Mouse (Mus musculus) erythroblast, embryonic 14.5 days (primary cell): ENCODE results near the gene Ovol1. TPM values are rescaled to one million over a fixed set of nuclear protein-coding genes. Genes with fewer than 3 reads are reported as not detected.

Experiments used
- H3K27me3 ChIP-seq: 2 replicates; pipeline ENCODE4 v1.6.1; 2012; ENCODE audit warnings: inconsistent platforms; ENCODE audit not compliant: control insufficient read depth
- H3K36me3 ChIP-seq: 2 replicates; pipeline ENCODE4 v1.6.1; 2012; ENCODE audit warnings: mild to moderate bottlenecking, inconsistent platforms; ENCODE audit not compliant: control insufficient read depth
- H3K4me1 ChIP-seq: 2 replicates; pipeline ENCODE4 v1.6.1; 2012; ENCODE audit warnings: inconsistent platforms; ENCODE audit not compliant: control insufficient read depth
- H3K4me3 ChIP-seq: replicated peaks from 2 replicates; pipeline ENCODE3; 2012; ENCODE audit warnings: moderate library complexity, mild to moderate bottlenecking, inconsistent platforms
- H3K9me3 ChIP-seq: 2 replicates; pipeline ENCODE4 v1.6.1; 2012; ENCODE audit warnings: low read length, inconsistent platforms, mixed read lengths; ENCODE audit not compliant: control insufficient read depth
- GATA1 ChIP-seq: IDR thresholded peaks from 2 replicates; pipeline ENCODE4 v1.6.1; 2012; ENCODE audit warnings: low read length, inconsistent platforms, mixed read lengths
- TAL1 ChIP-seq: IDR thresholded peaks from 3 replicates; pipeline ENCODE4 v1.6.1; 2012; ENCODE audit warnings: low read length, inconsistent platforms, mixed read lengths
- polyA plus RNA-seq: library from polyadenylated mRNA; stranded (reverse); fragments of >175 nt; gene quantifications from 2 replicates; pipeline ENCODE4 v1.2.3, GENCODE M21; 2012

Gene Ovol1
- polyA plus RNA-seq, 1 experiment: 0.01 TPM

DNA sequence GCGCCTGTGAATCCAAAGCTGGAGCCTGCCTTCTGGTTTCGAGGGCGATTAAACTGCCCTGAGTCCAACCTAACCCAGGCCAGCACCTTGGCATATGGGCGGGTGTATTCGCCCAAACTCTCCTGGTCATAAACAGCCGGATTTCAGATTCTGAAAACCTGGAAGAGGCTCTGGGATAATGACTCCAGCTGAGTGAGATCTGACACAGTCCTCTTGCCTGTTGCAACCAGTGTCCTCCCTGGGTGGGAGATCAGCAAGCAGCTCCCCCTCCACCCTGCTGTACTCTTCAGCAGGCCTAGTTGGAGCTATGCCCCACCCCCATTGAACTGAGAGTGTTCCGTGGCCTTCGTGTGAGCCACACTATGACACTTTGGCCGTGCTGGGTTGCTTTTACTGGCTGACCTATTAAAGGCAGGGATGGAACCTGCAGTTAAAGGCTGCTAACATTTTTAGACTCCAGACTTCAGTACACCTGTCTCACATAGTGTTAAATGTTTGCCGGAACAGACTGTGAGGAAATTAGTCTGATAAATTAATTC, 875 bp upstream of the Ovol1 start:
- Histone ChIP-seq H3K4me3 (no peak overlapping the region), H3K9me3 (peaks cover 10% of the 10 kb centered on the region; the same call in 1 of the 2 replicates), H3K36me3 (no peaks in the 10 kb centered on the region), H3K27me3 (peaks cover 99% of the 10 kb centered on the region), H3K4me1 (peaks cover 7% of the 10 kb centered on the region)
- TF ChIP-seq GATA1 (no peak), TAL1 (no peak)

DNA sequence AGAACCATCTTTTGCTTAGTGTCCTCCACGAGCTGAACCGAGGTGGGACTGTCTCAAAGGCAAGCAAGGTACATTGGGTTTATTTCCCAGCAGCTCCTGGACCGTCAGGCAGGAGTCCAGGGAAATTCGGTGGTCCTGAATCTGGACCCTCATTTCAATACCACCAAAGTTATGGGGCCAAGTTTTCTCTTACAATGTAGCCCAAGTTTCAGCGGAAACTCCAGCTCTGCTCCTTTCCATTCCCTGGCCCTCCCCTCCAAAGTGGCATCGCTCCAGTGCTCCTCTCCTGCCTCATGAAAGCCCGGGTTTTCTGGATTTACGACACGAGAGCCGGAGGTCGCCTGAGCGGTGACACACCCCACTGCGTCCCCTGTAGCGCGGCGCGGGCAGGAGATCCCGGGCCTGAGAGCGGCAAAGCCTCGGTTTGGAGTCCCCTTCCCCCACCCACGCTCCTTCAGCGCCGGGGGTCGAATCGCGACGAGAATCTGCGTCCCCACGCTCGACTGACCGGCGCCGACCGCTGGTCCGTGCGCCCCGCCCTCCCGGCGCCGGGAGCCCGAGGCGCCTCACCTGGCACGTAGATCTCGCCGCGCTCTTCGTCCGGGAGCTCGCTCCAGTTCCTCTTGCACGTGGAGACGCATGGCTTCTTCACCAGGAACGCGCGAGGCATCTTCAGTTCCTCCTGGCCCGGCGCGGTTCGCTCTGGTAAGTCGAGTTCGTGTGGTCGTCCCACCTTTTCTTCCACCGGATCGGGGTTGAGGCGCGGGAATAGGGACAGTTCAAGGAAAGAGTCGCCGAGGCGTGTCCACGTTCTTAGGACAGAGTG, 602 bp downstream of the Ovol1 start:
- Histone ChIP-seq H3K9me3 (peaks cover 10% of the 10 kb centered on the region; the same call in 1 of the 2 replicates), H3K4me3 (no peak overlapping the region), H3K36me3 (no peaks in the 10 kb centered on the region), H3K4me1 (peaks cover 7% of the 10 kb centered on the region), H3K27me3 (peaks cover 93% of the 10 kb centered on the region)
- TF ChIP-seq GATA1 (no peak), TAL1 (no peak)

- Histone ChIP-seq H3K4me1 (peaks cover 7% of the 10 kb centered on the region), H3K4me3 (no peak overlapping the region), H3K9me3 (peaks cover 10% of the 10 kb centered on the region; the same call in 1 of the 2 replicates), H3K27me3 (peaks cover 87% of the 10 kb centered on the region), H3K36me3 (no peaks in the 10 kb centered on the region)
- TF ChIP-seq TAL1: no peak
- no peak for TF ChIP-seq GATA1
Observed at GRCm38 (mm10) chr19:5559229-5559628, 1.2 kb downstream of the Ovol1 start.

DNA sequence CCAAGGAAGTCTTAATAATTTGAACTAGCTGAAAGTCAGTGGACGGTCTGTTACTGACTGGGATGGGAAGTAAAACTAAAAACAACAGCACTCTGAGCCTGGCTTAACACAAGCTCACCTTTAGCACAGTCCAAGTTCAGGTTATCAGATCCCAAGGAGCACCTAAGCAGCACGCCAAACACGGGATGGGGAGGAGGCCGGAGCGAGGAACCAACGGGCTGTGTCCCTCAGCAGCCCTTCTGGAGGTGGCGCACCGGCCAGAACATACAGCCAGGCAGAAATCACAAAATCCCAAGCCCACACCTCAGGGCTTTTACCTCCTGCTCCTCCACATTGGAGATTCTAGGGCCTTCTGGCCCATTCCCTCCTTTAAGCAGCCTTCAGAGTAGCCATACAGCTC, 1.7 kb downstream of the Ovol1 start:
- Histone ChIP-seq H3K27me3 (peaks cover 82% of the 10 kb centered on the region), H3K9me3 (peaks cover 10% of the 10 kb centered on the region; the same call in 1 of the 2 replicates), H3K36me3 (no peaks in the 10 kb centered on the region), H3K4me3 (no peak overlapping the region), H3K4me1 (peaks cover 7% of the 10 kb centered on the region)
- no peak for TF ChIP-seq TAL1
- no peak for TF ChIP-seq GATA1

GRCm38 (mm10) chr19:5558169-5558568, 2.3 kb downstream of the Ovol1 start:
- H3K36me3 ChIP-seq: no peaks in the 10 kb centered on the region
- no peak overlapping the region for H3K4me3 ChIP-seq
- H3K27me3 ChIP-seq: peaks cover 76% of the 10 kb centered on the region
- TF ChIP-seq TAL1 (no peak), GATA1 (no peak)
- peaks cover 7% of the 10 kb centered on the region for H3K4me1 ChIP-seq
- H3K9me3 ChIP-seq: peaks cover 10% of the 10 kb centered on the region; the same call in 1 of the 2 replicates

DNA sequence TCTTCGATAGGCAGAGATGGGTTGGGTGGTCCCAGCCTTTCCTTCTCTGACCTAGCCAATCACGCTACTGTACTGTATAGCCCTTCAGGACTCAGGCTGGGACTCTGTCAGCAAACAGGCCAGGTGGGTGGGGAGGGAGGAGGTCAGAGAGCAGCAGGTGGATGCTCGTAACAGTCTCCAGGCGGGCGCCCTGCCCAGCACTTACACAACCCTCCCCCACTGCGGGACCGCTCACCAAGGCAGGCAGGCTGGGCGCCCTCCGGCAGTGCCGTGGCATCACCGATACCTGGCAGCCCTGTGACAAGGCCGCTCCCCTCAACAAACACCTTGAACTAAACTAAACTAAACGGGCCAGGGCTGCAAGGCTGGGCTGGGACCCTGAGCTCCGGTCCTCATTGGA, 6.2 kb downstream of the Ovol1 start:
- no peak overlapping the region for H3K4me3 ChIP-seq
- TF ChIP-seq GATA1: no peak
- no peak for TF ChIP-seq TAL1
- no peaks in the 10 kb centered on the region for H3K36me3 ChIP-seq
- H3K4me1 ChIP-seq: no peaks in the 10 kb centered on the region
- peaks cover 41% of the 10 kb centered on the region for H3K27me3 ChIP-seq
- peaks cover 2% of the 10 kb centered on the region; the same call in 1 of the 2 replicates for H3K9me3 ChIP-seq

DNA sequence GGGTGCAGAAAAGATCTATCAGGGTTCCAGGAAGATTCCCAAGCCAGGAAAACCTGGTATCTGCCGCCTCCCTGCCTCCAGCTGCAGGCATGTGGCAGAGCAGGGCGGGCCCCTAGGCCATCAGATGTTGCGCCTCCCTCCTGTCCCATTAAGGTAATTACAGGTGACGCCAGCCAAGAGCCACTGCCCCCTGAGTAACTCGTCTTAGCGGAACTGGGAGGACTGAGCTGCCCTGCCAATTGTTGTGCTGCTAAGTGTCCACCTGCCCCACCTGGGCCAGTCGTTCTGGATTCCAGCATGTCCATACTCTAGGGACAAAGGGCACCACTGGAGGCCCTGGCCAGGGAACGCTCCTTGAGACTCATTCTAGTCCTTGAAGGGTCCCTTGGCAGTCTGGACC, 6.6 kb downstream of the Ovol1 start:
- H3K4me1 ChIP-seq: no peaks in the 10 kb centered on the region
- H3K9me3 ChIP-seq: peaks cover 1% of the 10 kb centered on the region; the same call in 1 of the 2 replicates
- H3K27me3 ChIP-seq: peaks cover 36% of the 10 kb centered on the region
- H3K36me3 ChIP-seq: no peaks in the 10 kb centered on the region
- TF ChIP-seq TAL1 (no peak), GATA1 (no peak)
- no peak overlapping the region for H3K4me3 ChIP-seq

DNA sequence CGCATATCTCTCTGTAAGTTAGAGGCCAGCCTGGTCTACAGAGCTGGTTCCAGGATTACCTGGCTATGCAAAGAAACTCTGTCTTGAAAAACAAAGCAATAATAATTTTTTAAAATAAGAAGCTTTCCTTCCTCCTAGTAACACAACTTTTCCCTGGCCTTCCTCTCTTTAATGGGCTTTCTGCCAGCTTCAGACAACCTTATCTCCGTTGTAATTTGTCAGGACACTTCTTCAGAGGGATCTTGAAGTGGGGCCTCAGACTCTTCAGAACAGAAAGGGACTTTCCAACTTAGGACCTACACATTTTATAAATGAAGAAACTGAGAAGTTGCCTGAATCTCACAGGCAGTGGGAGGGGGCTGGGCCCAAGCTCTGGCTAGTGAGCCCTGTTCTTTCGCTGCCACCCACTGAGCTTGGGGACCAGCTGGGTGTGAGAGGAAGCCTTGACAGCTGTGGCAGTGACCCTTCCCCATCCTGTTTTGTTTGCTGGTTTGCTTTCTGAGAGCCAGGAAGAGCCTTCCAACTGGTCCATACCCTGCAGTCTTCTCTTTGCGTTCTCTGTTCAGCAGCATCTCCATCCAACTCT, 12.9 kb downstream of the Ovol1 start:
- H3K4me3 ChIP-seq: no peak overlapping the region
- no peaks in the 10 kb centered on the region for H3K9me3 ChIP-seq
- no peaks in the 10 kb centered on the region for H3K36me3 ChIP-seq
- H3K4me1 ChIP-seq: no peaks in the 10 kb centered on the region
- H3K27me3 ChIP-seq: peaks cover 4% of the 10 kb centered on the region; the same call in 1 of the 2 replicates
- TF ChIP-seq GATA1 (no peak), TAL1 (no peak)

GRCm38 (mm10) chr19:5544031-5544430, 16.4 kb downstream of the Ovol1 start:
- no peaks in the 10 kb centered on the region for H3K27me3 ChIP-seq

More at GRCm38 (mm10) chr19:5544031-5544430, 16.4 kb downstream of the Ovol1 start:
- H3K36me3 ChIP-seq: no peaks in the 10 kb centered on the region
- H3K9me3 ChIP-seq: no peaks in the 10 kb centered on the region
- no peak for TF ChIP-seq GATA1
- no peak for TF ChIP-seq TAL1
- H3K4me3 ChIP-seq: no peak overlapping the region
- H3K4me1 ChIP-seq: no peaks in the 10 kb centered on the region
